Mouse (Mus musculus) heart, postnatal 10 days (tissue): ENCODE measurements around the gene Arfip1. TPM values are rescaled to one million over a fixed set of nuclear protein-coding genes. Genes with fewer than 3 reads are reported as not detected.
"Not testable (repeated sequence)": the region's sequence is repeated elsewhere in the genome, so short reads cannot be mapped to it uniquely, and the experiment has no call there.

ENCODE experiments used
- DNase-seq, 2 experiments: peaks; one replicate each; pipeline ENCODE4 v3.0.0; 2021
- intact Hi-C: fragments of 180-260 bp; cut with DNase I; formaldehyde crosslinking; loops from one replicate; pipeline ENCODE4 v1.15.1; 2025
- total RNA-seq, 2 experiments: library from RNA; stranded (reverse); gene quantifications; 2 replicates each; pipeline ENCODE4 v1.2.3; 2021

Gene Arfip1
- total RNA-seq, 2 experiments from 2014 or later: 28.0 to 28.4 TPM

- intact Hi-C loops: loop anchor here (2.0 kb wide), 1 partner anchor 35 kb away; no protein-coding TSS in a partner anchor
- DNase-seq: no peak
These were observed 766 bp downstream of the Arfip1 start for GRCm38 (mm10) chr3:84581696-84582022.

- no peak for DNase-seq
- intact Hi-C loops: loop anchor here (2.0 kb wide), 1 partner anchor 34 kb away; no protein-coding TSS in a partner anchor
These were observed 1.7 kb downstream of the Arfip1 start for GRCm38 (mm10) chr3:84580716-84581115.

- intact Hi-C loops: no loop called here
- DNase-seq: no peak
These were observed 11.9 kb downstream of the Arfip1 start for GRCm38 (mm10) chr3:84570501-84570900.

GRCm38 (mm10) chr3:84569587-84569986 is 12.8 kb downstream of the Arfip1 start:
- intact Hi-C loops: no loop called here
- DNase-seq: no peak

- intact Hi-C loops: no loop called here
- no peak for DNase-seq
These were observed 13.9 kb downstream of the Arfip1 start for GRCm38 (mm10) chr3:84568540-84568939.

GRCm38 (mm10) chr3:84563415-84563814 is 19.0 kb downstream of the Arfip1 start:
- intact Hi-C loops: no loop called here

GRCm38 (mm10) chr3:84562911-84563310 is 19.5 kb downstream of the Arfip1 start:
- intact Hi-C loops, DNase-seq: not testable (repeated sequence)

More at GRCm38 (mm10) chr3:84563415-84563814, 19.0 kb downstream of the Arfip1 start:
- no peak for DNase-seq

GRCm38 (mm10) chr3:84558301-84558700 is 24.1 kb downstream of the Arfip1 start:
- no peak for DNase-seq
- intact Hi-C loops: no loop called here

- DNase-seq: no peak
- intact Hi-C loops: no loop called here
These were observed 26.6 kb downstream of the Arfip1 start for GRCm38 (mm10) chr3:84555780-84556179.

GRCm38 (mm10) chr3:84547177-84547576 is 35.2 kb downstream of the Arfip1 start:
- intact Hi-C loops: loop anchor here (2.0 kb wide), 1 partner anchor 34 kb away; no protein-coding TSS in a partner anchor
- peak in 1 of 2 experiments; percentile 20 for DNase-seq

- intact Hi-C loops: loop anchor here (5.0 kb wide), 2 partner anchors 60 to 365 kb away; partner anchors contain the start of gene Fhdc1
- peak; percentile 59 to 75 for DNase-seq
These were observed 40.0 kb downstream of the Arfip1 start for GRCm38 (mm10) chr3:84542450-84542849.

GRCm38 (mm10) chr3:84541881-84542280 is 40.5 kb downstream of the Arfip1 start:
- DNase-seq: no peak

GRCm38 (mm10) chr3:84540640-84541039 is 41.8 kb downstream of the Arfip1 start:
- DNase-seq: no peak
- intact Hi-C loops: loop anchor here (1.0 to 5.0 kb wide), 4 partner anchors 58 to 363 kb away; partner anchors contain the start of gene Fhdc1

More at GRCm38 (mm10) chr3:84541881-84542280, 40.5 kb downstream of the Arfip1 start:
- intact Hi-C loops: loop anchor here (1.0 to 5.0 kb wide), 4 partner anchors 60 to 365 kb away; partner anchors contain the start of gene Fhdc1

- intact Hi-C loops: no loop called here
- no peak for DNase-seq
These were observed 45.4 kb downstream of the Arfip1 start for GRCm38 (mm10) chr3:84536987-84537386.

GRCm38 (mm10) chr3:84533227-84533626 is 49.2 kb downstream of the Arfip1 start:
- intact Hi-C loops: no loop called here
- no peak for DNase-seq

GRCm38 (mm10) chr3:84529021-84529420 is 53.4 kb downstream of the Arfip1 start:
- intact Hi-C loops: no loop called here
- no peak for DNase-seq

- intact Hi-C loops: no loop called here
- DNase-seq: no peak
These were observed 57.5 kb downstream of the Arfip1 start for GRCm38 (mm10) chr3:84524952-84525351.

- intact Hi-C loops: no loop called here
- DNase-seq: no peak
These were observed 66.3 kb downstream of the Arfip1 start for GRCm38 (mm10) chr3:84516163-84516562.

GRCm38 (mm10) chr3:84512774-84513515 is 69.5 kb downstream of the Arfip1 start:
- DNase-seq: no peak
- intact Hi-C loops: no loop called here

GRCm38 (mm10) chr3:84505193-84505592 is 77.2 kb downstream of the Arfip1 start:
- DNase-seq: no peak
- intact Hi-C loops: no loop called here

- intact Hi-C loops: no loop called here
- DNase-seq: no peak
These were observed 78.1 kb downstream of the Arfip1 start for GRCm38 (mm10) chr3:84504291-84504690.

GRCm38 (mm10) chr3:84502101-84502500 is 80.3 kb downstream of the Arfip1 start:
- intact Hi-C loops: no loop called here
- no peak for DNase-seq
